Mouse (Mus musculus) lung, adult 2 months (tissue): ENCODE results near the gene Kif1bp.

ENCODE experiments used
- CTCF ChIP-seq: fragments of 200-500 bp; IDR thresholded peaks from 2 replicates; pipeline ENCODE4 v1.5.1; 2011; ENCODE audit warnings: mild to moderate bottlenecking, low read length, control low read depth; ENCODE audit not compliant: insufficient read depth
- POLR2A ChIP-seq: fragments of 200-500 bp; IDR thresholded peaks from 2 replicates; pipeline ENCODE4 v1.6.1; 2011; ENCODE audit warnings: low read depth, mild to moderate bottlenecking, control low read depth, low read length, borderline replicate concordance; ENCODE audit errors: extremely low read depth

DNA sequence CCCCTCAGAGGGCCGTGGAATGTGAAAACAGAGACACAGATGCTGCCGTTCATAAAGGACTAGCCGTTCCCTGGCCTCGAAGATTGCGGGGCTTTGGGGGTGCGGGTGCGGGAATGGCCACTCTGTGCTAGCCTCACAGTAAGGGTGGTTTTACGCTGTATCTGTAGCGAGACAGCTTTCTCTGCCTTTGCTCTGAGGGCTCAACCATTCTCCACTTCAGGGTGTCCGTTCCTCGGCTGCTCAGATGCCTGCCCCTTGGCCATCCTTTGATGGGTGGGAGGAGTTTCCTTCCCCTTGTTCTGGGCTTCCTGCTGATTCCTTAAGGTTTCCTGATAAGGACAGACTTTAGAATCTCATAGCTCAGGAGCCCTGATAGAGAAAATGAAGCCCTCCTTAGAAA, 69.8 kb downstream of the Kif1bp start:
- TF ChIP-seq CTCF: no peak
- peak; percentile 88; the same call in 1 of the 2 replicates for TF ChIP-seq POLR2A
